Mouse (Mus musculus): ENCODE measurements around the gene Itgb4. TPM values are rescaled to one million over a fixed set of nuclear protein-coding genes. Genes with fewer than 3 reads are reported as not detected.
"Not testable (repeated sequence)": the region's sequence is repeated elsewhere in the genome, so short reads cannot be mapped to it uniquely, and the experiment has no call there.

Gene Itgb4
- polyA plus RNA-seq, 1 experiment from 2014 or later, result 3.4 TPM

DNA sequence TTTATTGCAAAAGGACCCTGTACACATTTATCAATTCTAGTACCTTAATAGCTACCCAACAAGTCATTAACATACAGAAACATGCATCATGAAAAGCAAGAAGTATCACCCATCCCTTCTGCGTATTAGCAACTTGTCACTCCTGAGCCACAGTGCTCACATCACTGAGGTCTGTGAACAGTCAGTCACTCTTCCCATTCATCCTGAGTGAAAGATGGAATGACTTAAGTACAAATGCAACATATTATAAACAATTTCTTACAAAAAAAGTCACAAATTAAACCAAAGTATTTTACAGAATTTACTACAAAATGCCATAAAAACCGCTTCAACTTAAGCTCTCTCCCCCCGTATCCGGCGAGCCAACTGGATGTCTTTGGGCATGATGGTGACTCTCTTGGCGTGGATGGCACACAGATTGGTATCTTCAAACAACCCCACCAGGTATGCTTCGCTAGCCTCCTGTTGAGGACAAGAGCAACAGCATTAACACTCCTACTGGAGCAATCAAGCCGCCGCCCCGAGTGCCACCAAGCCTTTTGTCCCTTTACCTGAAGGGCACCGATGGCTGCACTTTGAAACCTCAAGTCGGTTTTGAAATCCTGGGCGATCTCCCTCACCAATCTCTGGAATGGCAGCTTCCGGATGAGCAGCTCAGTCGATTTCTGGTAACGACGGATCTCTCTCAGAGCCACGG, 48.7 kb downstream of the Itgb4 start:
- H3K36me3 ChIP-seq, result peaks cover 17% of the 10 kb centered on the region
- H3K9ac ChIP-seq, result peak overlapping the region; percentile 100
- peak overlapping the region; percentile 49 for H3K4me2 ChIP-seq
- H3K4me1 ChIP-seq, result peaks cover 17% of the 10 kb centered on the region
- not testable (repeated sequence) for H3K27me3 ChIP-seq; ATAC-seq (ENCODE audit: borderline replicate concordance, extremely low read depth, low FRiP score, low TSS enrichment); H3K9me3 ChIP-seq
- H3K27ac ChIP-seq, result peak overlapping the region; percentile 99
- H3K4me3 ChIP-seq, result peak overlapping the region; percentile 87
- 2% methylated on average over 18 of the region's 18 CpGs for whole genome bisulfite sequencing

DNA sequence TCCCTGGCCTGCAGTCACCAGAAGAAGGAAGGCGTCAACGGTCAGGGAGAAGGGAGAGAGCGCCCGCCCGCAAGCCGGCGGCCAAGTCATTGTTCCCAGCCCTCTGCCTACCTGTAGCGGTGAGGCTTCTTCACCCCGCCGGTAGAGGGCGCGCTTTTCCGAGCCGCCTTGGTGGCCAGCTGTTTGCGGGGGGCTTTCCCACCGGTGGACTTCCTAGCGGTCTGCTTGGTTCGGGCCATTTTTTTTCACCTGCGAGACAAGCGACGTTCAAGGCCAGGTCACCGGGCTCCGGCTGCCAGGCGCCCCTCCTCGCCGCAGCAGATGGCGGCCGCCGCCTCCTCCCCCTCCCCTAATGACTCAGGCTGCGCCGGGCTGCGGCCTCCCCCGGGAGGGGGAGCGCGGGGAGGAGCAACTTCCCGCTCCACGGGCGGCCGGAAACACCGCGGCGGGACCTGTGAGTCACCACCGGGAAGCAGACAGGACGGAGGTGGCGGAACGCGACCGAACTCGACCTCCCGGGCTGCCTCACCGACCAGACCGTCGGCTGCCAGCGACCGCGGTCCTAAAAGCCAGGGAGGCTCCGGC, 49.4 kb downstream of the Itgb4 start:
- peak overlapping the region; percentile 99 for H3K27ac ChIP-seq
- peak overlapping the region; percentile 100 for H3K9ac ChIP-seq
- under 1% methylated on average over 55 of the region's 57 CpGs for WGBS
- no peaks in the 10 kb centered on the region for H3K27me3 ChIP-seq
- H3K4me2 ChIP-seq, result peak overlapping the region; percentile 49
- H3K36me3 ChIP-seq, result peaks cover 17% of the 10 kb centered on the region
- H3K9me3 ChIP-seq, result no peaks in the 10 kb centered on the region
- peaks cover 17% of the 10 kb centered on the region for H3K4me1 ChIP-seq
- H3K4me3 ChIP-seq, result peak overlapping the region; percentile 87
- peak; percentile 73 for ATAC-seq (ENCODE audit: borderline replicate concordance, extremely low read depth, low FRiP score, low TSS enrichment)

GRCm38 (mm10) chr11:116024356-116024808, 49.9 kb downstream of the Itgb4 start:
- ATAC-seq (ENCODE audit: borderline replicate concordance, extremely low read depth, low FRiP score, low TSS enrichment), result peak; percentile 95
- Histone ChIP-seq H3K4me2 (peak overlapping the region; percentile 49; the same call in 1 of the 2 replicates), H3K36me3 (peaks cover 17% of the 10 kb centered on the region), H3K9ac (peak overlapping the region; percentile 100), H3K27me3 (no peaks in the 10 kb centered on the region), H3K27ac (peak overlapping the region; percentile 99), H3K4me1 (peaks cover 20% of the 10 kb centered on the region), H3K4me3 (peak overlapping the region; percentile 87), H3K9me3 (no peaks in the 10 kb centered on the region)
- WGBS, result under 1% methylated on average over 36 of the region's 37 CpGs

GRCm38 (mm10) chr11:116025056-116025845, 50.7 kb downstream of the Itgb4 start:
- H3K27ac ChIP-seq, result no peak overlapping the region
- 88% methylated on average over 3 of the region's 3 CpGs for WGBS

DNA sequence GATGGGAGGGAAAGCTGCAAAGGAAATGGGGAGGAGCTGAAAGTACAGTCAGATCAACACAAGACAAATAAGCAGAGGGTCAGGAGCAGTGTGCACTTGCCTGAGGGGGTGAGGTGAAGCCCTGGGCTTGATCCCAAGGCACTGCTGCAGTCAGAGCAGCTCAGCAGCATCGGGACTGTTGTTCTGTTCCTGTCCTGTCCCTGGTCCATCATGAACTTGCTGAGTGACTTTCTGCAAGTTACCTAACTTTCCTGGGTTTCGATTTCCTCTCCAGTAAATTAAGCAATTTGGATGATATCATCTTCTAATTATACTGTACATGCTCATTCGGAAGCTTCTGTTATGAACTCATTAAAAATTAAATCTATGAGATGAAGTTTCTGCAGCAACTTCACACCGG, 53.2 kb downstream of the Itgb4 start, which contains the start of gene H3f3b:
H3f3b (minus strand) TSS at position 207 of the 400 bp plus-strand sequence.
- WGBS, result 77% methylated on average over 4 of the region's 4 CpGs
- no peak within 1 kb of the TSS for H3K27ac ChIP-seq
- no peak within 1 kb of the TSS for H3K4me2 ChIP-seq
- no peak for ATAC-seq (ENCODE audit: borderline replicate concordance, extremely low read depth, low FRiP score, low TSS enrichment)
- no peaks in the 10 kb centered on the region for H3K9me3 ChIP-seq
- H3K4me3 ChIP-seq, result no peak within 1 kb of the TSS
- H3K9ac ChIP-seq, result no peak within 1 kb of the TSS
- H3K27me3 ChIP-seq, result no peaks in the 10 kb centered on the region
- H3K4me1 ChIP-seq, result peaks cover 27% of the 10 kb centered on the region
- H3K36me3 ChIP-seq, result peaks cover 5% of the 10 kb centered on the region; the same call in 1 of the 2 replicates

More at GRCm38 (mm10) chr11:116025056-116025845, 50.7 kb downstream of the Itgb4 start:
- Histone ChIP-seq H3K36me3 (peaks cover 17% of the 10 kb centered on the region), H3K4me3 (no peak overlapping the region), H3K4me1 (peaks cover 24% of the 10 kb centered on the region), H3K9ac (no peak overlapping the region), H3K27me3 (no peaks in the 10 kb centered on the region), H3K9me3 (no peaks in the 10 kb centered on the region), H3K4me2 (no peak overlapping the region)
- ATAC-seq (ENCODE audit: borderline replicate concordance, extremely low read depth, low FRiP score, low TSS enrichment), result no peak

GRCm38 (mm10) chr11:116028177-116028865, 53.8 kb downstream of the Itgb4 start:
- ATAC-seq (ENCODE audit: borderline replicate concordance, extremely low read depth, low FRiP score, low TSS enrichment), result no peak
- 76% methylated on average over 9 of the region's 9 CpGs for WGBS
- H3K27me3 ChIP-seq, result no peaks in the 10 kb centered on the region
- no peak overlapping the region for H3K27ac ChIP-seq
- H3K36me3 ChIP-seq, result peaks cover 5% of the 10 kb centered on the region; the same call in 1 of the 2 replicates
- H3K9me3 ChIP-seq, result no peaks in the 10 kb centered on the region
- no peak overlapping the region for H3K4me3 ChIP-seq
- no peak overlapping the region for H3K9ac ChIP-seq
- no peak overlapping the region for H3K4me2 ChIP-seq
- peaks cover 28% of the 10 kb centered on the region for H3K4me1 ChIP-seq

DNA sequence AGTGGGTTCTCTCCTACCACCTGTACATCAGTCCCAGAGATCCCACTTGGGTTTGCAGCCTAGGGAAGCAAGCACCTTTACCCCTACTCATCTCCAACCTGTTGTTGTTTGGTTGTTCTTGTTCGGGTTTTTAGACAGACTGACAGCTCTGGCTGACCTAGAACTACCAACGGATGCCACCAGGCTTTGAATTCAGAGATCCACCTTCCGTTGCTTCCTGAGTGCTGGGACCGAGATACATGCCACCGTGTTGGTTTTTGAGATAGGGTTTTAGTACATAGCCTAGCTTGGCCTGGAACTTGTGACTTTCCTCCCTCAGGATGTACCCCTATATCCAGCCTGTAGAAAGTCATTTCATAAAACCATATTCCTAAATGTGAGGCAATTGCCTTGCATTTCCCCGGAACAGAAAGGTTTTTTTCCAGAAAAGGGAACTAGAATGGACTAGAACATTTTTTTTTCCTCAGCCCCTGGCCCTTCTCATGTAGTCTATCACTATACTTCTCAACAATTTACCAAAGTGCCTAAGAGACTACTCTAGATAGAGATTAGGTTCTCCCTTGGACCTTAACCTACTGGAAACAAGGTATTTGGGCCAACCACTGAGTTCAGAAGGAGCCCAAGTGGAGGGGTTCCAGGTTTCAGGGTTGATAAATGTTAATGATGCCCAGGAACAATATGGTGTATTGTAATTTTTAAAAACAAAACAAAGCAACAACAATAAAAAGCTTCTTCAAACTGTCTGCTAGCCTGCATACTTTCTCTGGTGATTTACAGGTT, 54.8 kb downstream of the Itgb4 start:
- H3K4me1 ChIP-seq, result peaks cover 28% of the 10 kb centered on the region
- no peak for ATAC-seq (ENCODE audit: borderline replicate concordance, extremely low read depth, low FRiP score, low TSS enrichment)
- WGBS, result 75% methylated on average over 6 of the region's 6 CpGs
- no peaks in the 10 kb centered on the region for H3K9me3 ChIP-seq
- peak overlapping the region; percentile 56 for H3K27ac ChIP-seq
- peak overlapping the region; percentile 53; the same call in 1 of the 2 replicates for H3K9ac ChIP-seq
- no peaks in the 10 kb centered on the region for H3K27me3 ChIP-seq
- peaks cover 5% of the 10 kb centered on the region; the same call in 1 of the 2 replicates for H3K36me3 ChIP-seq
- peak overlapping the region; percentile 68 for H3K4me2 ChIP-seq
- H3K4me3 ChIP-seq, result peak overlapping the region; percentile 78

DNA sequence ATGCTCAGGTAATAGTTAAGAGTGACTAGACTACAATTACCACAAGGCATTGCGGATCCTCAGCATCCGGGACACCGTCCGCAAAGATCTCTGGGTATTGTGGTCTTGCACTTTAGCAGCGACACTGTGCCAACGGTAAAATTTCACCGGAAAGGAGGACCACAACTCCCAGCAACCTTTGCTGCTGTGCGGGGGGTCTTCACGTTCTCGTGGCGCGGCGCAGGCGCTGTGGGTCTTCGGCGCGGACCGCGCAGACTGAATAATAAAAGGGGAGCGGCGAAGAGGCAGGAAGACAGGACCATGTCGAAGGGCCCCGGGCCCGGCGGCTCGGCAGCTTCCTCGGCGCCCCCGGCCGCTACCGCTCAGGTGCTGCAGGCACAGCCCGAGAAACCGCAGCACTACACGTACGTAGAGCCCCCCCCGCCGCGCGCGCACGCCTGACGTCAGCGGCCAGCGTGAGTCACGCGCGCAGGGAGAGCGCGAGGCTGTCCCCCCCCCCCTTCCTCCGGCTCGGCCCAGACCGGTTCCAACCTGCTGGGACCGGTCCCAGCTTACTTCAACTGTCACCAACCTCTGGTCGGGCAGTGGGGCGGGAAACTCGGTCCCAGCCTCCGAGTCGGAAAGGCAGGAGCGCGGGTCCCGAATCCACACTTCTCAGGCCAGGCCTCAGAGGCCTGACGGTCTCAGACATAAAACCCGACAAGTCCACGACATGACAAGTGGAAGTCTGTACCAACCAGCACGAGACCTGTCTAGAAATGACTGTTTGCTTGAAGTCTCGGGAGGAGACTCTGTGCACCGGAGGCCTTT, 55.8 kb downstream of the Itgb4 start, which contains the start of gene Unk:
Unk (plus strand) TSS at position 235 of the 810 bp plus-strand sequence.
- peak within 1 kb of the TSS; percentile 92 for H3K9ac ChIP-seq
- WGBS, result under 1% methylated on average over 61 of the region's 67 CpGs
- no peaks in the 10 kb centered on the region for H3K9me3 ChIP-seq
- H3K4me1 ChIP-seq, result peaks cover 25% of the 10 kb centered on the region
- no peaks in the 10 kb centered on the region for H3K27me3 ChIP-seq
- peak within 1 kb of the TSS; percentile 78 for H3K4me3 ChIP-seq
- peak within 1 kb of the TSS; percentile 78 for H3K4me2 ChIP-seq
- peak; percentile 94 for ATAC-seq (ENCODE audit: borderline replicate concordance, extremely low read depth, low FRiP score, low TSS enrichment)
- peak within 1 kb of the TSS; percentile 100 for H3K27ac ChIP-seq
- peaks cover 12% of the 10 kb centered on the region; the same call in 1 of the 2 replicates for H3K36me3 ChIP-seq

DNA sequence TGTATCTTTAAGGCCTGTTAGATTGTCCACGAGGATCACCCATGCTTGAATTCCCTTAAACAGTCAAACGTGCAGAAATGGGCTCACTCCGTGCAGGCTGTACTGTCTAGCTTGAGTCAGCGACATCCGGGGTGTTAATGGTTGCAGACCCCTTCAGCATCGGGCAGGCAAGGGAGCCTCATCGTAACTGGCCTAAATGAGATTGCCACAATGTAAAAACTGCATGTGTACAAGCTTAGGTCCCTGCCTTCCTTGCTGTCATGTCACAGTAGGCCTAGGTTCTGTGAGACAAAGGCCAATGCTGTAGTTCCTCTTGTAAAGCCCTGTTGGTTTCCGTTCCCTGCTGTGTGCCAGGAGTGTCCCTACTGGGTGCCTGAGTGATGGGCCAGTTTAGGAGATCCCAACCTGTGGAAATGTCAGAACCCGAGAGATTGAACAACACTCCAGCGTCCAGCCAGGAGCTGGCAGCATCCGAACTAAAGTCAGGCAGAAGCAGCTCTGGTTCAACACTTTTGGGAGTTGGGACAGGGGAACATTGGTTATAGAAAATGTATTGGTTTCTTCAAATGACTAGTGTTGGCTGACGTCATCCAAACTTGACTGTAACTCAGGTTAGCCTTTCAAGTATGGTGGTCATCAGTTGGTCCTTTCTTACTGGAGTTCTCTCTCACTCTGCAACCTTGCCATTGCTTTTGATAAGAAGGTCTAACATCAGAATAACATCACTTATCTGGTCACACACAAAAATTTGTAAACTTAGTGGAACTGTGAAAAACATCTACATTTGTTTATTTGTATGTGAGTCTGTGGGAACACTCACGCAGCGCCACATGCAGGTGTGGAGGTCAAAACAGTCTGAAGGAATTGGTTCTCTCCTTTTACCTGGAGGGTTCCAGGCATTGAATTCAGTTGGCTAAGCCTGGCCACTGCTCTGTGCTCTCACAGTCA, 56.7 kb downstream of the Itgb4 start:
- ATAC-seq (ENCODE audit: borderline replicate concordance, extremely low read depth, low FRiP score, low TSS enrichment), result no peak
- Histone ChIP-seq H3K27ac (peak overlapping the region; percentile 100), H3K9me3 (no peaks in the 10 kb centered on the region), H3K4me3 (peak overlapping the region; percentile 78), H3K27me3 (no peaks in the 10 kb centered on the region), H3K4me2 (peak overlapping the region; percentile 78), H3K4me1 (peaks cover 24% of the 10 kb centered on the region), H3K36me3 (peaks cover 13% of the 10 kb centered on the region; the same call in 1 of the 2 replicates), H3K9ac (peak overlapping the region; percentile 92)
- WGBS, result 16% methylated on average over 14 of the region's 14 CpGs
